Mouse (Mus musculus) megakaryocyte, embryonic 14.5 days (primary cell): Measurements from ENCODE around the gene Fig4.

Experiments
- FLI1 ChIP-seq: IDR thresholded peaks from 2 replicates; pipeline ENCODE4 v1.6.1; 2012; ENCODE audit warnings: low read length, inconsistent platforms, mixed read lengths
- GATA1 ChIP-seq: IDR thresholded peaks from 3 replicates; pipeline ENCODE4 v1.6.1; 2012; ENCODE audit warnings: mixed read lengths, low read length, inconsistent platforms, borderline replicate concordance

DNA sequence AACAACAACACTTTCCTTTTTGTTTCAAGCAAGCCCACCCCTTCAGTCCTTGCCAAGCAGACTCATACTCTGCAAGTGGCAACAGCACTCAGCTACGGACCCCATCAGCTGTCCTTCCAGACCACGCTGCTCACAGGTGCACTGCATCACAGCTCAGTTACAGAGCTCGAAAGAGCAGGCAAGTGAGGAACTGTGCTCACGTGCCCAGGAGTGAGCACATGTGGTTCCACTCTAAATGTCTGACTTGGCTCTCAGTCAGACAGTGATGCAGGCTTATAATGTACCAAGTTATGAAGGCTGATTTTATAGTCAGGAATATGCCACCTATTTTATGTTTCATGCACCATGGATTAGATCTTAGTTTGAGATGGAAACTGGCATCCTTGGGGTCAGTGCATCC is 79.6 kb downstream of the Fig4 start:
- TF ChIP-seq GATA1 (no peak), FLI1 (no peak)
